Mouse (Mus musculus): Measurements from ENCODE around the gene Mlf2.
A peak's percentile ranks its signal among the peaks of the same experiment; 100 is the strongest.
"Not testable (repeated sequence)": the region's sequence is repeated elsewhere in the genome, so short reads cannot be mapped to it uniquely, and the experiment has no call there.

The Mlf2 gene

DNA sequence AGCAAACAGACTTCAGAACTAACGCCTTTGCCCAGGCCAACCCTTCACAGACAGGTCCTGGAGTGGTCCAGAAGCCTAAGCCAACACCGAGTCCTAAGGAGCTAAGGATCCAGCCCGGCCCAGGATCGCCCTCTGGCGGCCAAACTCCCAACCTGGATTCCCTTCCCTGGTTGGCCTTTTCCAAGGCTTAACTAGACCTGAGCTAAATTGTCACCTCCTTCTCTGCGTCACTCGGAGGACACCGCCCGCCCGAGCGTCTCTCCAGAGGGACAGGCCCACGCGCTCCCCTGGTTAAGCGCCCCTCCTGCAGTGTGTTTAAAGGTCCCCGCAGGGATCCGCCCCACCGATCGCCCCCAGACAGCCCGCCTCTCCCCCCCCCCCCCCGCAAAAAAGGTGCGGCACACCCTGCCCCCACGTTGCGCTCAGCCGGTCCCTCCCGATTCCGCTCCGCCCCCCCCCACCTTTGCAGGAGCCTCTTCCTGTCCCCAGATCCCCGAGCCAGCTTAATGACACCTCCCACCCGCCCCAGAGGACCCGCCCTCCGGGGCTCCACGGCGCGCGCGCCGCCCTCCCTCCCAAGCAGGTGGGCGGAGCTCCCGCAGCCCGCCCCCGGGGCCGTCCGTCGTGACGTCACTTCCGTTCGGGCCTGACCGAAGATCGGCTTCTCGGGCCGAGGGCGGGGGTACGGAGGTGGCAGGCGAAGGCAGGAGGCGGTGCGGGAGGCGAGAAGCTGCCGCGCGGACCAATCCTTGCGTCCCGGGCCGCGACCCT lies at the start of gene Mlf2:
Gene Mlf2 (plus strand): TSS at position 633 of the 771 bp plus-strand sequence.
- peak; percentile 100 for DNase-seq

DNA sequence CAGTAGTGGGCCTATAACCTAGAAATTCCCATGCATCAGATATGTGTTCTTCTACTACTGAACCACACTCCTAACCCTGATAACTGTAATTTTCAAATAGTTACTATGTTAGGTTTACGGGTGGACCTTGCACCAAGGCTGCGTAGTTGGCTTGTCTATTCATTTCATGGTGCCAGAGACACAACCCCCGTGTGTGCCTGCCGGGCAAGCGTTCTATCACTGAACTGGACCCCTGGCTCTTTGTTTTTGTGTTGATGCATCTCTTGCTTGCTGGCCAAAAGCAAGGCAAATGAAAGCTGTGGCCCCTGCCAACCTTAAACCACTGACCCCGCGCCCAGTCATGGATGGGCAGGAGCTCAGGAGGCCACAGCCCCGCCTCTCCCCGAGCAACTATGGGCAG lies 49.4 kb upstream of the Mlf2 start:
- DNase-seq, result no peak

DNA sequence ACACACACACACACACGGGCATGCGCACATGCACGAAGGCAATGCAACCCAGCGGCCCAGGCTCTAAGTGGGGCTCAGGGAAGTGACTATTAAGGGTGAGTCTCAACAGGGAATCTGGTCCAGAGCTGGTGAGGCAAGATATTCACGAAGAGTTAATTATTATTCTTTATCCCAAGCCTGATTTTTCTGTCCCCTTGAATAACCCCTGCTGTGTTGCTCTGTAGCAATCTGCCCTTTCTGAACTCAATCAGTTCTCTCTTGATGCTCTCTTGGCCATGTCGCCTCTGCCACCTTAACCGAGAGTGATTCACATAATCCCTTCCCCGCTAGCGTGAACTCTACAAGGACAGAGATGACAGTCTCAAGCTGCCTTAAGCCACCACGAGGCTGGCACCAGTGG lies 47.8 kb upstream of the Mlf2 start:
- DNase-seq, result no peak

DNA sequence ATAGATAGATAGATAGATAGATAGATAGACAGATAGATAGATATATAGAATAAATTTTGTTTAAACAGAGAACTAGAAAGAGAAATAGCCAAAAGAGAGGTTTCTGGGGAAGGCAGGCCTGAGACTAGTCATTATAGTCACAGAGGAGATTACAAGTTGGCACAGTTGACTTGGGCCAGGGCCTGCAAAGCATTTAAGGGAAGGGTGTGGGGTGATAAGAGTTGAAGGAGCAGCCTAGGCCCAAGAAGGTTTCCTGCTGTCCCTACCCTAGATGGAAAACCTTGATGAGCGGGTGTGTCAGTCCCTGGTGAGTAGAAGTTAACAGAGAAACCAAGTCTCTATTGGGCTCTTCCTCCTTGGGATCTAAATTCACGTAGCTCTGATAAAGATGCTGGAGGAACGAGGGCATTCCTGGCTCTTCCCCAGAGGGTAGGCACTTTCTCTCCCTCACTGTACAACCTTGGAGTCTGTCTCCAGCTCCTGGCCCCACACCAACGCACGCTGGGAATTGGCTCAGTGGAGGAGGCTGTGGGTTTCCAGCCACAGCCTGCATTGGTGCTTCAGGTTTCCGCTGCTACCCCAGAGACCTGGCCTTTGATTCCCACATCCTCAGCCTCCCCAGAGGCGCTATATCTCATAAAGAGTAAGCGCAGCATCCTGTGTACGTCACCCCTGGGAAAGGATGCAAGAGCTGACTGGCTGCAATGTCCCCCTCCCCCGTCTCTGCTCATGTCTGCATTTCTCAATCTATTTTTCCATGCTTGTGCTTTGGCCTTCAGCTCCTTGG lies 46.3 kb upstream of the Mlf2 start:
- no peak for DNase-seq

DNA sequence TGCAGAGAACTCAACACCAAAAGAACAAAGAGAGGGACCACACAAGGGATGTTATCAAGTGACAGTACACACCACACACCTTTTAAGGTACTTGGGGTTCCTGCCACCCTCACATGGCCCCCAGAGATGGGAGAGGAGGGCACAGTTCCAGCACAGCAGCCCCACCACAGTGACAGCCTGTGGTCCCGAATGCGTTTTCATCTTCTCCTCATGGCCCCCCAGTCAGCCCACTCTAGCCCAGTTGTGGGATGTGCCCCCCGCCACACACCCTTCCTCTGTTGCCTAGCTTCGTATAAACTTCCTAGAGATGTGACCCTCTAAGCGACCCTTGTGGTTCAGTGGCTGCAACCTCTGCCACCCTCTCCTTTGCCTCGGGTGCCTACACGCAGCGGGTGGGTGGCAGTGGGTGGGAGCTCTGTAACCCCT lies 45.2 kb upstream of the Mlf2 start:
- no peak for DNase-seq

DNA sequence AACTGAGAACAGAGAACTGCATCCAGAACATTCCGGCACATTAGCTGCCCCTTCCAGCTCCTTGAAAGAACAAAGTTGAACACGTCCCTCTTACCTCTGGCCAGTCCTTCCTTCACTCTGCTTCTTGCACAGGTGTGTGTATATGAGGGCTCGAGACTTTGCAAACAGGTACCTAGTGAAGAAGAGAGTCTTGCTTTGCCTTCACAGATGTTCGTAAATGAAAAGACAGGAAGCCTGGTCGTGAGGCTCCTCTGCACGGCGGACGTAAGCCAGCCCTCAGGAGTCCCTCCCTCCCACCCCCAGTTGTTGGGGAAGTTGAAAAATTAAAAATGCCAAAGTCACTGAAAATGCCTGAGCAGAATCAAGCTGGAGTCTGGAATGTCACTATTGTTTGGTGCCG lies 43.2 kb upstream of the Mlf2 start, which contains the start of gene Cd4:
Gene Cd4 (minus strand): TSS at position 236 of the 400 bp plus-strand sequence.
- no peak for DNase-seq

DNA sequence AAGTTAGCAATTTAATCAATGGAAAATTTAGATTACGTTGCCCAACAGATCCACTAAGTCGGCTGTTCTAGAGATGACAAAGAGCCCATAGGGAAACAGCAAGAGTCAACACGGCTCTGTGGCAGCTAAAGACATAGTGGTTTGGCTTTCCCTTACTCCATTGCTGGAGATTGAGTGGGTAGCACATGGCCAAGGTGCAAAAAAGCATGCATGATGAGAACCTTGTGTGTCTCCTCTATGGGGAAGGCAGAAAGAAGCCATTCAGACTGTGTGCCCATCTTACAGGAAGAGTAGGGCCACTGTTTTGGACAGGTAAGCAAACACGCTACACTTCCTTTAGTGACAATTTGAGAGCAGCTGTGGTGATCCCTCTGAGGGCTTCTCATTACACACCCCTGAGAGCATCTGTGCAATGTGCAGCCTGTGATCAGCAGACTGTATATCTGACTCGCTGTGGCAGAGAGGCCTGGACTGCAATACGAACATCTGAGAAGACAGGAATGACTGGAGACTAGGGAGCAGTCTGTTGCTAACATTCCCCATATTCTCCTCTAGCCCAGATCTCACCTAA lies 42.5 kb upstream of the Mlf2 start:
- DNase-seq, result no peak

DNA sequence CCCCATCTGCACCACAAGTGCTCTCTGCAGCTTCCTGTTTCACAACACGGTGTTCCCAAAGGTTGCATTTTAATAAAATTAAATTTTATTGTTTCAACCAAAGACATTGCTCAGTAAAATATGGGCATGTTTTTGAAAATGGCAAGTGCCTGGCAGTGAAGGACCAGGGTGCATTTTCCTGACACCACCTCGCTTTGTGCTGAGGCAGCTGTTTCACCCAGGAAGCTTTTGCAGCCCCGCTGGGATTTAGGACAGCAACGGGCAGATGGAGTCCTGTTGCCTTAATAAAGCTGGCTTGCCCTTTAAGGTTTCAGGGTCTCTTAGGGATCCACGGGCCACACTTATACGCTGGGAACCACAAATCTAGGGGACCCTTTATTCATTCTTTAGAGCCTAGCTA lies 40.2 kb upstream of the Mlf2 start:
- no peak for DNase-seq

DNA sequence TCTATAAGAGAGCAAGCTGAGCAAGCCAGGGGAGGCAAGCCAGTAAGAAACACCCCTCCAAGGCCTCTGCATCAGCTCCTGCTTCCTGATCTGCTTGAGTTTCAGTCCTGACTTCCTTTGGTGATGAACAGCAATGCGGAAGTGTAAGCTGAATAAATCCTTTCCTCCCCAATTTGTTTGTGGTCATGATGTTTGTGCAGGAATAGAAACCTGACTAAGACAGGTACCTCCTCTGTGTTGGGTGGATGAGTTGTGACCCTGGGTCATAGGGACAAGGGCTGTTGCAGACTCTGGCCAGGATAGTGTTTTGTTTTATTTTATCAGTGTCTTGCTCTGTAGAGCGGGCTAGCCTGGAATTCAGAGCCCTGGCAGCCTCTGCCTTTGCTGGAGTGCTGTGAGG lies 37.1 kb upstream of the Mlf2 start:
- DNase-seq, result not testable (repeated sequence)

DNA sequence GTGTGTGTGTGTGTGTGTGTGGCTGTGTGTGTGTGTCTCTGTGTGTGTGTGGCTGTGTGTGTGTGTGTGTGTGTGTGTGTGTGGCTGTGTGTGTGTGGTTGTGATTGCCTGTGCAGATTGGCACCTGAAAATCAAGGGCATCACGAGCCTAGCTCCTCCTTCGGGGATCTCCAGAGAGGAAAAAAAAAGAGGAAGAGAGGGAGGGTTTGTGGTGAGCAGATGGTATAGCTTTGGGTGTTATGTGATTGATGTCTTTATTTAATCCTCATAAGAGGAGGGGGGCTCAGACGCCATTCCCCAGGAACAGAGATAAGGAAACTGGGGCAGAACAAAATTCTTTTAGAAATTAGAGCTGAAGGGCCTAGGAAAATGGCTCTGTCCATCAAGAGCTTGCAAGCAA lies 32.8 kb upstream of the Mlf2 start:
- DNase-seq, result no peak

DNA sequence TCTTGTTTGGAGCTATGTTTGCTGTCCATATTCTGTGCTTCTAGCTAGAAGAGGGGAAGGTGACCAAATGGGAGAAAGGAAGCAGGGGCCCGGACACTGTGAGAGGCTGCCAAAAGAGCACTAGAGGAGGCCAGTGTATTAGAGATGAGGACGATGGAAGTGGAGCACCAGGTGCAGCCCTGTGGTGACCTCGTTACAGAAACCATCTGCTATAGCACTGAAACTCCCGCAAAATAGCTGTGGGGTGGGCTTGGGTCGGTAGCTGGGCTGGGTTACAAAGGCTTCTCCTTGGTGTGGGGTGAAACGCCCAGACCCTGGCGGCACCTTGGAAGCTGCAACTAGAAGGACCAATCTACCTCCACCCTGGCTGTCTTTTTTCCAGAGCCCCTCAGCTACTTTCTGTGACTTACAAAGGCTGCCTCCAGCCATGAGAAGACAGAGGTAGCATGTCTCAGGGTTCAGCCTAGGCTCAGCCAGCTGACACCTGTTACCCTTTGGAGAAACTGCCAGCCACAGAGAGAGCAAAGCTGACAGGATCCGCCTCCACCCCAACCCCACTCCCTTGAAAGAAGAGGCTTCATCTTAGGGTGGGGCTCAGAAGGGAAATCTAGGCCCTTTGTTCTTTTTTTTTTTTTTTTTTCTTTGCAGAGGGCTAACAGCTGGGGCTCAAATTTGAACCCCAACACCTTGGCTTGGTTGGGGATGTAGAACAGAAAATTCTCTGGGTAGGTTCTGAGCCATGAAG lies 31.0 kb upstream of the Mlf2 start:
- DNase-seq, result no peak

DNA sequence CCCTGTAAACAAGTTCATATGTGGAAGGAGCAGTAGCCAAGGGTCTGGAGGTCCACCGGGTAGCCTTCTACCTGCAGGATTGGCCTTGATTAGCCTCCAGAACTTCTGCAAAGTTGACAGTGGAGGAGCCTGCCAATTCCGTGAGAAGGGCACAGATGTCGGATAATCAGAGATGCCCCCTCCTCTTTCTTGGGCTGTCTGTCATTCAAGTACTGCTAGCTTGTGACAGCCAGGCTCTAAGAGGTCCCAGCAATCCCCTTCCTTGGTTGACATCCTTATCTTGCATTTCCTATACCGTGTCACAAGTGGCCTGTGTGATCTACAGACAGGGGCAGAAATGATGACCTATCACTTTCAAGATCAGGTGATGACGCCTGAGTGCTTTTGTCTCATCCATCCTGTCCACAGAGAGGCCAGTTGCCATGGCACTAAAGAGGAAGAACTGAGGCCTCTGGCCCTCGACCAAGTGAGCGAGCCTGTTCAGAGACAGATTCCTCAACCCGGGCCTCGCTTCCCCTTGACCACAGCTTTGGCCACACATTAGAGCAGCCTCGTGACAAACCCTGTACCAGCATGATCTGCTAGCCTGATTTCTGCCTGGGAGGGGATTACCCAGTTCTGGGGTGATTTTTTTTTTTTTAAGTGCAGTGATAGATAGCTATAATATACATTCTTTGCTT lies 30.2 kb upstream of the Mlf2 start:
- no peak for DNase-seq

DNA sequence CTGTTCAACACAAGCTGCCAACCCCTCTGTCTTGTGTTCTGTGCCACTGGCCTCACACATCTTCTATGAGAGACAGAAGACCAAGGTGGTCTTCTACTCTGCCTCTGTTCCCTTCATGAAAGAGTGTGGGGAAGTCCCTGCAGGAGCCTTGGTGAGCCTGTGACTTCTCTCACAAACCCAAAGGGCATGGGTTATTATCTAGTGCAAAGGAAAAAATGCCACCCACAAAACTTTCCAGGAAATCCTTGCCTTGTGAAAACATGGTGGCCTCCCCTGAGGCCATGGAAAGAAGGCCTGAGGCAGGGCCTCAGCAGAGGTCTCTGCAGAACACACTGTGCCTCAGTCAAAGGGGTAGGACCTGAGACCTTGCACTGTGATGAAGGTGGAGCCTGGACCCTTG lies 29.3 kb upstream of the Mlf2 start:
- DNase-seq, result no peak

DNA sequence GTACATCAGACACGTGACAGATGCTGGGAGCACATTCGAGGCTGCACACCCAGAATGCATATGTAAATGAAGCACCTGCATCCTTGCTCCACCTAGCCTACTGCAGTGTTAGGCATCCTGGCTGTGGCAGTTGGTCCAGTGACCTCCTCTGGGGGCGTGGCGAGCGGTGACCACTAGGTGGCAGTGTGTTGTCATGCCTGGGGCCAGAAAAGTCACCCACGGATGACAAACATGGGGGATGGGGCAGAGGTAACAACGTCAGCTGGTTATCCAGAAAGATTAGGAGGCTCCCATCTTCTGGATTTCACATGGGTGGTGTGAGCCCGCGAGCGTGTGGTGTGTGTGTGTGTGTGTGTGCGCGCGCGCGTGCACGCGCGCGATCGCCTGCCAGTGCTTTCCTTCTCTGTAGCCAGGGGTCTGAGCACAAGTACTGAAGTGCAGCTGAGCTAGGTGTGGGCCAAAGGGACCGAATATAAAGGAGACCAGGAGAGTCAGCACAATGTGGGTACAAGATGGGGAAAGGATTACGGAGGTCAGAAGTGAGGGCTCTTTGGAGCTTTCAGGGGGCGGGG lies 27.5 kb upstream of the Mlf2 start:
- peak; percentile 99 for DNase-seq

DNA sequence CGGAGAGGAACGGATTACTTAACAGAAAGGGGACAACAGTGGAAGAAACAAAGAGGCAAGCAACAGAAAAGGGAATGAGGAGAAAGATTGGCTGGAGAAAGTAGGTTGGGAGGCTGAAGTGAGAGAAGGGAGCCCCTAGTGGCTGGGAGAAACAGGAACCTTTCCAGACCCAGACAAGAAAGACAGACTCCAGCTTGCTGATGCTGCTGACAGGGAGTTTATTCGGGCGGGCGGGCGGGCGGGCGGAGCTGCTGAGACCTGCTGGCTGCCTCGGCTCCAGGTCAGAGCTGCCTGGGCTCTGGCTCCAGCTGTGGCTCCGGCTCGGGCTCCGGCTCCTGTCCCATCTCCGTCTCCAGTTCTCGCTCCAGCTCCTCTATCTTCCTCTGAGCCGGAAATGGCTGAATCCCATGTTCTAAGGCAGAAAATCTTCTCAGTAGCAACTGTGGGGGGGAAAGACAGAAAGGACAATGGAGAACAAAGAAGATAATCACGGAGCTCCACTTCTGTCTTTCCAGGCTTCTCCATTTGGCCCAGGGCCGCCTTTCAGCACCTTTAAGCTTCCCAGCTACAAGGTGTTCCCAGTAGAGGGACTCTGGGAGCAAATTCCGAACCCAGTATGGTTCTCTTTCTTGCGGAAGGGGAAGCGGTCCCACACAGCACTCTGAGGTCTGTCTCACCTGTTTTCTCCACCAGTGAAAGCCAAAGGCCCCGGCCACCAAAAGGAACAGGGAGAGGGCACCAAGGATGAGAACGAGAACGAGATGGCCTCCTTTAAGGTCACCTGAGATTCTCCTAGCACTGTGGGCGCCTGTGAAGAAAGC lies 26.8 kb upstream of the Mlf2 start:
- peak; percentile 71 for DNase-seq

DNA sequence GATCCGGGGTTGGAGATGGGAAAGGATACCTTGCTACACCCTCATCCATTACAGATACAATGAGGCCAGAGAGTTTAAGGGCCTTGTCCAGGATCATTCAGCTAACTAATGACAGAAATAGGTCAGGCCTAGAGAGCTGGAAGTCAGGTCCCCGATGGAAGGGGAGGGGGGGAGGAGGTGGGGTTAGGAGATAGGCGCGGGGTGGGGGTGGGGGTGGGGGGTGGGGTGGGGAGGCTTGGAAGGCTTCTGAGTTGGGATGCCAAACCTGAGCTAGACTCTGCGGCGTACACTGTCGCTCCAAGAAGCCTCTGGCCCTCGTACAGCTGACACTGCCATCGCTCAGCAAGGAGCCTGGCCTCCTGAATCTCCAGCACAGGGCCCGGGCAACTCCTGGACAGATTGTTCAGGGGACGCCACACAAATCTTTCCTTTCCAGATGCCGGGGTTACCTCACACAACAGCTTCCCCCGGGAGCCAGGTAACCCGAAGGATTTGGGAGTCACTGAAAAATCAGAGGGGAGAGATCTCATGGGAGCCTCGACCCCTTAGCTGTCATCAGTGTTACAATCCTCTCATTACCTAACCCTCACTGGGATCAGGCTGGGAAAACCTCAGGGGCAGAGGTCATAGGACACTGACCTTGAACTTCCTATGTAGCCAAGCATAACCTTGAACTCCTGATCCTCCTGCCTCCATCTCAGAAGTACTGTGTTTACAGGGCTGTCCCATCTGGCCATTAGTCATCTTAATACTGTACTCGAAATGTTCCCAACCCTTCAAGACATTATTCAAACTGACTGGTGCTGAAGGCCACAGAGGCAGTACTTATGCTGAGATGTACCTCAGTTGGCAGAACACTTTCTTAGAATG lies 26.0 kb upstream of the Mlf2 start:
- no peak for DNase-seq

DNA sequence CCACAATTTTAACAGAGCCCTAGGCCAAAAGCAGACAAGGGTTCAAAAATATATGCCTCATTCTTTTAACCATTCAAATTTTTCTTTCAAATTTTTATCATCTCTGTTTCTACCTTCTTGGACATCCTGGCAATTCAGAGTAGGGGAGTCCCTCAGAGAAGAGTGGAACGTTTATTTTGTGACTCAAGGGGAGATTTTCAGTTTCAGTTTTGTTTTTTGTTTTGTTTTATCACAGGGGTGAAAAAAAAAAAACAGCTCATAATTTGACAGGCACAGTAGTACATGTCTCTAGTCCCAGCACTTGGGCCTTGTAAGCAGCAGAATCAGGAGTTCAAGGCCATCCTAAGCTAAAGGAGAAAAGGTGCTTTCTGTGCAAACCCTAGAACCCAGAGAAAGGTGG lies 23.4 kb upstream of the Mlf2 start:
- DNase-seq, result no peak

DNA sequence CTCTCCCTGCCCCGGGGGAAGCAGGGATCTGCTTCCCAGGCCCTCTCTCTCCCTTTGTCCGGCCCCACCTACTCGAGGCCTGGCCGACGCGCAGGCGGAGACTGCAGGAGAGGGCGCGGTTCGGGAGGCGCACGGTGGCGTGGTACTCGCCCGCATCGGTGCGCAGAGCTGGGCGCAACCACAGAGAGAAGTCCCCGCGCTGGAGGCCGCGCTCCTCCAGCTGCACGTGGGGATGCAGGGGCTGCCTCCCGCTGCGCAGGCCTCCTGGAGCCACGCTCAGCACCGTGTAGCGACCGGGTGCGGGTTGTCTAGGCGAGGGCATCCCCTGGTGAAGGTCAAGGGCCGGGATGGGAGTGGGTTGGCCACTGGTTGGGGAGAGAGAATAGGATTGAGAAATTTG lies 21.2 kb upstream of the Mlf2 start:
- no peak for DNase-seq

DNA sequence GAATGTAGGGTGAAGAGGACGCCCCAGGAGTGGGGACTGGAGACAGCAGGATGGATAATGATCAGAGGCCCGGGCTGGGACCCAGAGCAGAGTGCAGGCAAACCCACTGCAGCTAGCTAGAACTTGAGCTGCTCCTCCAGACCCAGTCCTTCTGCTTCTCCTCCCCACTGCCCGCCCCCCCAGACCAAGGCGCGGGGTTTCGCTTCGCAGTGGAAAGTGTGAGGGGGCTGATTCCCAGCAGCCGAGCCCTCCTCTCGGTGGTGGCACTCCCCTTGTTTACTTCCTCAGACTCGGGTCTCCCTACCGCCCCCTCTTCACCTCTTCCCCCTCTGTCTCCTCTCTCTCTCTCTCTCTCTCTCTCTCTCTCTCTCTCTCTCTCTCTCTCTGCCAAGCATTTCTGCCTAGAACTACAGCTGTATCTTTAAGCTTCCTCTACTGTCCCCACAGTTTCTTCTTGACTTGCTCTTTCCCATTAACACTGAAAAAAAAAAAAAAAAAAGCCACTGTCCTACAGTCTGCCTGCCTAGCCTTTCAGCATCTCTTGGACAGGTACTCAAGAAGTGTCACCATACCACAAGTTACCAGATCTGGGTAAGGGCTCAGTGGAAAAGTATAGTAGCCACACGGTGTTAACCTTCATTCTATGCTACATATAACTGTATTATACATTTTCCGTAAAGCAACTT lies 19.5 kb upstream of the Mlf2 start, which contains the start of gene Lag3:
Gene Lag3 (minus strand): TSS at position 173 of the 686 bp plus-strand sequence.
- DNase-seq, result no peak

DNA sequence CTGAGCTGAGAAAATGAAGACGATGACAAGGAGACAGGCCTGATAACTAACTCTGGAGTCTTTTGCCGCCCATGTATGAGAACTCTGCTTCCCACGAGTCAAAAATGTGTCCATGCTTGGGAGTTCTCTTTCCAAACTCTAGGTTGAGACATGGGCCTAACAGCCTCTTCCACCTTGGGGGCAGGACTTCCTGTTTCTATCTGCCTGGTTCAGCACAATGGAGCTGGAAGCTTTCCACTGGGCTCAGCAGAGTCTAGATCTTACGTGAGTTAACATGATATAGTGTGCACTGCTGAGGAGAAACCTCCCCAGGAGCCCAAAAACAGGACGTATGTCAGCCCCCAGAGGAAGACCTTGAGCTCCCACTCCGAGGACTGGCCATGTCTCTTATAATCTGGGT lies 18.0 kb upstream of the Mlf2 start:
- DNase-seq, result no peak

Data from lung, postnatal 14 days (tissue).